Mouse (Mus musculus) stomach, postnatal 0 days (tissue): ENCODE measurements around the gene Sele. TPM values are rescaled to one million over a fixed set of nuclear protein-coding genes. Genes with fewer than 3 reads are reported as not detected.

Experiments
- ATAC-seq: fragments of 200-750 bp; cut with Nextera tagmentation; 2 replicates; pipeline ENCODE4 v1.8.0; 2017; ENCODE audit not compliant: low FRiP score, low TSS enrichment
- DNase-seq: peaks from one replicate; pipeline ENCODE4 v3.0.0-alpha.2; 2016; ENCODE audit warnings: low spot score
- H3K27ac ChIP-seq: fragments of 300-500 bp; sonication (generic); replicated peaks from 2 replicates; pipeline ENCODE4 v1.5.1; 2014; ENCODE audit warnings: mild to moderate bottlenecking, control low read depth
- H3K27me3 ChIP-seq: fragments of 300-500 bp; sonication (generic); 2 replicates; pipeline ENCODE4 v1.6.1; 2014; ENCODE audit warnings: low read length; ENCODE audit not compliant: control insufficient read depth, insufficient read depth
- H3K36me3 ChIP-seq: fragments of 300-500 bp; sonication (generic); 2 replicates; pipeline ENCODE4 v1.6.1; 2014; ENCODE audit warnings: low read length, mixed read lengths; ENCODE audit not compliant: control insufficient read depth, insufficient read depth
- H3K4me1 ChIP-seq: fragments of 300-500 bp; sonication (generic); replicated peaks from 2 replicates; pipeline ENCODE4 v1.6.1; 2014; ENCODE audit warnings: antibody characterized with exemption; ENCODE audit not compliant: control insufficient read depth, insufficient read depth
- H3K4me2 ChIP-seq: fragments of 300-500 bp; sonication (generic); replicated peaks from 2 replicates; pipeline ENCODE4 v1.6.1; 2014; ENCODE audit warnings: low read depth, mild to moderate bottlenecking, control low read depth, moderate library complexity
- H3K4me3 ChIP-seq: fragments of 300-500 bp; sonication (generic); 2 replicates; pipeline ENCODE4 v1.5.1; 2014; ENCODE audit warnings: low read depth, low read length, control low read depth
- H3K9ac ChIP-seq: fragments of 300-500 bp; sonication (generic); 2 replicates; pipeline ENCODE4 v1.6.1; 2014; ENCODE audit warnings: mild to moderate bottlenecking, low read length, control low read depth, mixed read lengths
- H3K9me3 ChIP-seq: fragments of 300-500 bp; sonication (generic); 2 replicates; pipeline ENCODE4 v1.6.1; 2016; ENCODE audit warnings: low read length; ENCODE audit not compliant: control insufficient read depth
- CTCF ChIP-seq: IDR thresholded peaks from 2 replicates; pipeline ENCODE4 v1.5.1; 2016; ENCODE audit warnings: antibody characterized with exemption, low read depth, mild to moderate bottlenecking, moderate library complexity
- EP300 ChIP-seq: optimal IDR thresholded peaks from 2 replicates; pipeline ENCODE3; 2016; ENCODE audit warnings: antibody characterized with exemption
- WGBS: fragments of 180-500 bp; shearing (Covaris S2); extraction: QIAGEN DNeasy Blood & Tissue Kit; methylation state at CpG from one replicate; pipeline ENCODE4 v1.1.7; 2014; 5-methylcytosine and 5-hydroxymethylcytosine counted together
- polyA plus RNA-seq: library from polyadenylated mRNA; unstranded; fragments of >200 nt; fragmentation: Nextera tagmentation; extraction: Ambion mirVana; gene quantifications from 2 replicates; pipeline ENCODE4 v1.2.1, GENCODE M21; 2015

The Sele gene
- polyA plus RNA-seq, 1 experiment from 2014 or later = 0.04 TPM

GRCm38 (mm10) chr1:164062856-164063255, 14.8 kb downstream of the Sele start:
- Histone ChIP-seq H3K9ac (no peak overlapping the region), H3K27me3 (no peaks in the 10 kb centered on the region), H3K27ac (no peak overlapping the region), H3K36me3 (no peaks in the 10 kb centered on the region), H3K4me3 (no peak overlapping the region), H3K4me2 (no peak overlapping the region), H3K9me3 (no peaks in the 10 kb centered on the region), H3K4me1 (no peaks in the 10 kb centered on the region)
- WGBS = 41% methylated on average over 2 of the region's 2 CpGs
- ATAC-seq = no peak
- DNase-seq = no peak
- TF ChIP-seq CTCF (no peak), EP300 (no peak)

- Histone ChIP-seq H3K9me3 (no peaks in the 10 kb centered on the region), H3K27me3 (no peaks in the 10 kb centered on the region), H3K4me3 (no peak overlapping the region), H3K36me3 (no peaks in the 10 kb centered on the region), H3K9ac (no peak overlapping the region), H3K27ac (no peak overlapping the region), H3K4me2 (no peak overlapping the region), H3K4me1 (no peaks in the 10 kb centered on the region)
- ATAC-seq (no peak), DNase-seq (no peak)
- TF ChIP-seq EP300 (no peak), CTCF (no peak)
- WGBS = 29% methylated on average over 3 of the region's 3 CpGs
Measured at GRCm38 (mm10) chr1:164063745-164064144, 15.7 kb downstream of the Sele start.

GRCm38 (mm10) chr1:164069261-164069660, 21.2 kb downstream of the Sele start:
- Histone ChIP-seq H3K27ac (no peak overlapping the region), H3K27me3 (no peaks in the 10 kb centered on the region), H3K4me3 (no peak overlapping the region), H3K4me2 (no peak overlapping the region), H3K9ac (no peak overlapping the region), H3K9me3 (no peaks in the 10 kb centered on the region), H3K4me1 (no peaks in the 10 kb centered on the region), H3K36me3 (no peaks in the 10 kb centered on the region)
- no peak for TF ChIP-seq CTCF
- ATAC-seq (no peak), DNase-seq (no peak)

GRCm38 (mm10) chr1:164070461-164070860, 22.4 kb downstream of the Sele start:
- WGBS = 80% methylated on average over 4 of the region's 4 CpGs
- no peak for DNase-seq
- TF ChIP-seq EP300 (no peak), CTCF (no peak)
- Histone ChIP-seq H3K4me3 (no peak overlapping the region), H3K9ac (no peak overlapping the region), H3K36me3 (no peaks in the 10 kb centered on the region), H3K9me3 (no peaks in the 10 kb centered on the region), H3K4me2 (no peak overlapping the region), H3K27me3 (no peaks in the 10 kb centered on the region), H3K27ac (no peak overlapping the region), H3K4me1 (no peaks in the 10 kb centered on the region)
- no peak for ATAC-seq

- no peaks in the 10 kb centered on the region for H3K27me3 ChIP-seq
- no peaks in the 10 kb centered on the region for H3K36me3 ChIP-seq
- H3K4me3 ChIP-seq = no peak overlapping the region
- H3K4me1 ChIP-seq = no peaks in the 10 kb centered on the region
- no peak overlapping the region for H3K27ac ChIP-seq
- no peak overlapping the region for H3K9ac ChIP-seq
- H3K4me2 ChIP-seq = no peak overlapping the region
- ATAC-seq (no peak), DNase-seq (no peak)
- H3K9me3 ChIP-seq = no peaks in the 10 kb centered on the region
- TF ChIP-seq EP300 = no peak
- no peak for TF ChIP-seq CTCF
- 78% methylated on average over 7 of the region's 7 CpGs for WGBS
Measured at GRCm38 (mm10) chr1:164071111-164071510, 23.1 kb downstream of the Sele start.

- Histone ChIP-seq H3K9ac (no peak overlapping the region), H3K4me1 (no peaks in the 10 kb centered on the region), H3K27me3 (no peaks in the 10 kb centered on the region), H3K36me3 (no peaks in the 10 kb centered on the region), H3K4me2 (no peak overlapping the region), H3K4me3 (no peak overlapping the region), H3K9me3 (no peaks in the 10 kb centered on the region), H3K27ac (no peak overlapping the region)
- no peak for ATAC-seq
- TF ChIP-seq CTCF (no peak), EP300 (no peak)
- WGBS = 85% methylated on average over 4 of the region's 4 CpGs
- no peak for DNase-seq
Measured at GRCm38 (mm10) chr1:164072001-164072400, 24.0 kb downstream of the Sele start.
